Mouse (Mus musculus) forebrain, embryonic 10.5 days (tissue): ENCODE measurements around the gene Lcn8. TPM values are rescaled to one million over a fixed set of nuclear protein-coding genes. Genes with fewer than 3 reads are reported as not detected.

Experiments
- DNase-seq: peaks from one replicate; pipeline ENCODE4 v3.0.0-alpha.2; 2017; ENCODE audit warnings: low spot score; ENCODE audit errors: extremely low spot score
- H3K27ac ChIP-seq: fragments of 300-500 bp; sonication (generic); 2 replicates; pipeline ENCODE4 v1.5.1; 2016; ENCODE audit warnings: mild to moderate bottlenecking
- H3K27me3 ChIP-seq: fragments of 300-500 bp; sonication (generic); 2 replicates; pipeline ENCODE4 v1.6.1; 2016; ENCODE audit warnings: mild to moderate bottlenecking; ENCODE audit not compliant: poor library complexity, severe bottlenecking
- H3K36me3 ChIP-seq: fragments of 300-500 bp; sonication (generic); replicated peaks from 2 replicates; pipeline ENCODE4 v1.6.1; 2016; ENCODE audit warnings: mild to moderate bottlenecking, moderate library complexity
- H3K4me1 ChIP-seq: fragments of 300-500 bp; sonication (generic); 2 replicates; pipeline ENCODE4 v1.6.1; 2016
- H3K4me3 ChIP-seq: fragments of 300-500 bp; sonication (generic); 2 replicates; pipeline ENCODE4 v1.5.1; 2016; ENCODE audit warnings: mild to moderate bottlenecking, moderate library complexity
- H3K9me3 ChIP-seq: fragments of 300-500 bp; sonication (generic); 2 replicates; pipeline ENCODE4 v1.6.1; 2016; ENCODE audit warnings: mild to moderate bottlenecking, moderate library complexity
- WGBS: fragments of 180-500 bp; shearing (Covaris S2); methylation state at CpG from one replicate; pipeline ENCODE4 v1.1.7; 2016; 5-methylcytosine and 5-hydroxymethylcytosine counted together
- polyA plus RNA-seq: library from polyadenylated mRNA; unstranded; fragments of >200 nt; fragmentation: Nextera tagmentation; extraction: Ambion mirVana; gene quantifications from 2 replicates; pipeline ENCODE4 v1.2.1, GENCODE M21; 2016

Gene Lcn8
- polyA plus RNA-seq, 1 experiment from 2014 or later: not detected

- Histone ChIP-seq H3K36me3 (no peaks in the 10 kb centered on the region), H3K4me1 (no peaks in the 10 kb centered on the region), H3K9me3 (no peaks in the 10 kb centered on the region), H3K27me3 (no peaks in the 10 kb centered on the region), H3K4me3 (no peak overlapping the region), H3K27ac (no peak overlapping the region)
- no peak for DNase-seq
- 38% methylated on average over 1 of the region's 1 CpGs for WGBS
Measured at GRCm38 (mm10) chr2:25634046-25634445, 18.9 kb upstream of the Lcn8 start.

DNA sequence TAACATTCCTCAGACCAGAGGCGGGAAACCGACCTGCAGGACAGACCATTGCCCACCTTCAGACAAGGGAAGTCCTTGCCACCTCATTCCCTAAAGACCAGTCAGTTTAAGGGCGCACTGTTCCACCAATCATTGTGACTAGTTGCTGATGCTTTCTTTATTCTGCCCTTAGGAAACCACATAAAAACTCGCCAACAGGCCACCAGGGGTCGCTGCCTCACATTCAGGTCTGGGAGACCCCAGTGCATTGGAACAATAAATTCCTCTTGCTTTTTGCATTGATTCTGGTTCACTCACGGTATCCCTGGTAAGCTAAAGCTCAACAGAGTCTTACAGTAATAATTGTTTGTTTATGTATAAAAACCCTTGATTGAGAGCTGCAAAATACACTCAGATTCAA, 13.0 kb upstream of the Lcn8 start:
- H3K4me1 ChIP-seq: no peaks in the 10 kb centered on the region
- no peak overlapping the region for H3K4me3 ChIP-seq
- no peaks in the 10 kb centered on the region for H3K36me3 ChIP-seq
- H3K9me3 ChIP-seq: no peaks in the 10 kb centered on the region
- no peaks in the 10 kb centered on the region for H3K27me3 ChIP-seq
- 16% methylated on average over 6 of the region's 6 CpGs for WGBS
- peak; percentile 47 for DNase-seq
- no peak overlapping the region for H3K27ac ChIP-seq

DNA sequence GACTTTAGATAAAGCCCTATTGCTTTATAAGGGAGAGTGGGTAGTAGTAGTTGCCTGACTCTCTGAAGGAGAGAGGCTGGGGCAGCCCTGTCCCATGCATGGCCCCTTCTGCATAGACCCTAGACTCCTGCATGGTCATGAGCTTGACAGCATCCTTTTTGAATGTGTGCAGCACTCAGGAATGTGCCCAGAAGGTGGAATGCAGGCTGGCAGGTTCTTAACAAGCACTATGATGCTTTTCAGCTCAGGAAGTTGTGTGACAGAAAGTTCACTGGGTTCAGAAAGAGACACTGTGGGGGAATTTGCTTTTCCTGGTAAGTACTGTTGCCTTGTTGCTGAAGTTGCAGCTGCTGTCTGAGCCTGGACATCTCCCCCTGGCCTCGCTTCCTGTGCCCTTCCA, 1.6 kb downstream of the Lcn8 start:
- no peaks in the 10 kb centered on the region for H3K4me1 ChIP-seq
- H3K27me3 ChIP-seq: no peaks in the 10 kb centered on the region
- WGBS: 74% methylated on average over 1 of the region's 1 CpGs
- no peak overlapping the region for H3K27ac ChIP-seq
- no peak for DNase-seq
- H3K4me3 ChIP-seq: no peak overlapping the region
- no peaks in the 10 kb centered on the region for H3K9me3 ChIP-seq
- H3K36me3 ChIP-seq: no peaks in the 10 kb centered on the region

DNA sequence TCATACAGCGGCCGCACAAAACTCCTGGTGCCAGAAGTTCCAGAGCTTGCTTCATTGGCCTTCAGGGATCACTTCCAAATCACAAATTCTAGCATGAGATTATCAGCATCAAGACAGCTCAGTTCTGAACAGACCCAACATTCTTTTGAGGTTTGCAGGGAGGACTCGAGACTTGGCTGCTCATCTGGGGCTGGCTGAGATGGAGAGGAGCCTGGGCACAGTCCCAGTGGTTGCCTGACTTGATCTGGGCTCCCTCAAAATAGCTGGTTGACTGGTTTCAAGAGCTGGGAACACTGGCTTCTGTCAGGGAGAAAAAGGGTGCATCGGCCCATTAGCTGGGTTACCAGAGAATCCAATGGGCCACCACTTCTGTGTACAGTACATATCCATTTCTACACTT, 3.8 kb downstream of the Lcn8 start:
- WGBS: 80% methylated on average over 4 of the region's 4 CpGs
- Histone ChIP-seq H3K4me3 (no peak overlapping the region), H3K36me3 (no peaks in the 10 kb centered on the region), H3K9me3 (no peaks in the 10 kb centered on the region), H3K4me1 (no peaks in the 10 kb centered on the region), H3K27me3 (no peaks in the 10 kb centered on the region), H3K27ac (no peak overlapping the region)
- no peak for DNase-seq

DNA sequence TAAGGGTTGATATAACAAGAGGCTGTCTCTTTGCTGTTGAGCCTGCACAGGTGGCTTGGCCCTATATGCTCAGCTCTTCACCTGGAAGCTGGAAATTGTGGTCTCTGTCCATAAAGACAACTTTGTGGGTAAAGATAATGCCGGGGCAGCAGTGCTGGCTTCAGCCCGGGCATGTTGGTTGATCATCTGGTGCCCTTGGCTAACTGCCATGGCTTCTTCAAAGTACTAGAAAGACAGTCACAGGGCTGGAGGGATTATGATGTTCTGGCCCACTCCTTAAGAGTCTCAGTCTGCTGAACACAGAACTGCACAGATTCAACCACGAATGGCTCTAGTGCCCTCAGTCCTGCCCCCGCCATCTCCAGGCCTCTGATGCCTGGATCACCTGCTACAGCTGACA, 4.3 kb downstream of the Lcn8 start:
- no peaks in the 10 kb centered on the region for H3K9me3 ChIP-seq
- H3K4me1 ChIP-seq: no peaks in the 10 kb centered on the region
- no peak overlapping the region for H3K27ac ChIP-seq
- DNase-seq: no peak
- 91% methylated on average over 4 of the region's 4 CpGs for WGBS
- no peak overlapping the region for H3K4me3 ChIP-seq
- H3K27me3 ChIP-seq: no peaks in the 10 kb centered on the region
- no peaks in the 10 kb centered on the region for H3K36me3 ChIP-seq

GRCm38 (mm10) chr2:25657652-25658051, 4.7 kb downstream of the Lcn8 start, which contains the start of gene Lcn5:
TSS of gene Lcn5 (plus strand) at chr2:25657952.
- Histone ChIP-seq H3K4me3 (no peak within 1 kb of the TSS), H3K36me3 (no peaks in the 10 kb centered on the region), H3K9me3 (no peaks in the 10 kb centered on the region), H3K27me3 (no peaks in the 10 kb centered on the region), H3K4me1 (no peaks in the 10 kb centered on the region), H3K27ac (no peak within 1 kb of the TSS)
- no peak for DNase-seq

DNA sequence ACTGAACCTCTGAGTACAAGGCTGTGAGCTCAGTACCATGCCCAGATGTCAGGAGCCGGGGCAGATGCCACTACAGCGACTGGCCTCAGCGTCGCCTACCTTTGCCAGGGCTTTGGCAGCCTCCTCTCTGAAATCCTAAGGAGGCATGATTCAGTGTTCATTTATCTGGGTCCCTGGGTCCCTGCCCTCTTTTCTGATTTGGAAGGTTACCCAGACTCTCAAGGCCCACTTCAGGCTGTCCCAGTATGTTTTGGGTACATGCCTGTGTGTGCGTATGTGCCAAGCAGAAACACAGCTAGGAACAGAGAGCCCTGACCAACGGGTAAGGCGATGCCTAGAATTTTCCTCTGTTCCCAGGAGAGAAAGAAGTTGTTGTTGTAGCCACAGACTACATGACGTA, 7.4 kb downstream of the Lcn8 start:
- Histone ChIP-seq H3K36me3 (no peaks in the 10 kb centered on the region), H3K27me3 (no peaks in the 10 kb centered on the region), H3K9me3 (no peaks in the 10 kb centered on the region), H3K27ac (no peak overlapping the region), H3K4me3 (no peak overlapping the region), H3K4me1 (no peaks in the 10 kb centered on the region)
- WGBS: 91% methylated on average over 8 of the region's 8 CpGs
- DNase-seq: no peak

GRCm38 (mm10) chr2:25661245-25661970, 8.5 kb downstream of the Lcn8 start:
- Histone ChIP-seq H3K27me3 (no peaks in the 10 kb centered on the region), H3K36me3 (no peaks in the 10 kb centered on the region), H3K4me3 (no peak overlapping the region), H3K27ac (no peak overlapping the region), H3K9me3 (no peaks in the 10 kb centered on the region), H3K4me1 (no peaks in the 10 kb centered on the region)
- 92% methylated on average over 6 of the region's 6 CpGs for WGBS
- no peak for DNase-seq

- Histone ChIP-seq H3K4me3 (no peak overlapping the region), H3K4me1 (no peaks in the 10 kb centered on the region), H3K36me3 (no peaks in the 10 kb centered on the region), H3K27me3 (no peaks in the 10 kb centered on the region), H3K27ac (no peak overlapping the region), H3K9me3 (no peaks in the 10 kb centered on the region)
- 70% methylated on average over 1 of the region's 1 CpGs for WGBS
- peak; percentile 39 for DNase-seq
Measured at GRCm38 (mm10) chr2:25663511-25663910, 10.6 kb downstream of the Lcn8 start.

DNA sequence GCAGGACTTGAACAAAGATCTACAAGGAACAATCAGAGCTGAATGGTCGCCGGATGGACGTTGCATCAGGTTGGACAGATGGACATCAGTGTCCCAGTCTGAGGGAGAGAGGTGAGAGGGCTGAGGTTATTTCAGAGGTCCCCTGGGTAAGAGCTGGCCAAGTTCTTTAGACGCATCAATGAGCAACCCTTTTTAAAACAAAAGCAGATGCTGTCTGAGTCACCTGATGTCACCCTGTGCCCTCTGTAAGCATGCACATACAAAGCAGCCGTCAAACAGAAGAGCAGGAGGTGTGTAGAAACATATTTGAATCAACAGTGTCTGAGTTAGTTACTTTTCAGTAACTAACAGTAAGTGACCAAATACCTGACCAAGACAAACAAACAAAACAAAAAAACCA, 11.2 kb downstream of the Lcn8 start:
- Histone ChIP-seq H3K4me1 (no peaks in the 10 kb centered on the region), H3K36me3 (no peaks in the 10 kb centered on the region), H3K4me3 (no peak overlapping the region), H3K27ac (no peak overlapping the region), H3K27me3 (no peaks in the 10 kb centered on the region), H3K9me3 (no peaks in the 10 kb centered on the region)
- no peak for DNase-seq
- WGBS: 84% methylated on average over 5 of the region's 5 CpGs

GRCm38 (mm10) chr2:25666516-25666915, 13.6 kb downstream of the Lcn8 start:
- DNase-seq: no peak
- no peak overlapping the region for H3K4me3 ChIP-seq
- WGBS: 76% methylated on average over 1 of the region's 1 CpGs
- H3K27me3 ChIP-seq: no peaks in the 10 kb centered on the region
- no peaks in the 10 kb centered on the region for H3K9me3 ChIP-seq
- no peak overlapping the region for H3K27ac ChIP-seq
- no peaks in the 10 kb centered on the region for H3K4me1 ChIP-seq
- no peaks in the 10 kb centered on the region for H3K36me3 ChIP-seq

DNA sequence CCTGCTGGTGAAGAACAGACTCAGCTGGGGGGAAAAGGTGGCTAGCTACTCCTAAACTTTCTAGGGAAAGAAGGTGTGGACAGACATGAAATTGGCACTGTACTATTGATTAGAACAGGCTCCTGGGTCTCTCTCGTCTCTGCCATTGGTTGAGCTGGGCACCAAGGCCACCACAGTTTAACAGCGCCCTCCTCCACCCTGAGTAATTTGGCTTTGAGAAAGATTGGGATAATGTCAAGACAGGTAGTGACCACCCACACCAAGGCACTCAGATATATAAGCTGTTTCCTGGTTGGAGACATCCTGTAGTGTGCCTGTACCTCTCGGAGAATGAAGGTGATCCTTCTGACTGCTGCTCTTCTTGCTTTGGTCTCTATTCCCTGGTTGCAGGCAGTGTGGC, 23.6 kb downstream of the Lcn8 start, which contains the start of gene Lcn6:
Gene Lcn6 (plus strand): TSS at position 301 of the 400 bp plus-strand sequence.
- no peak for DNase-seq
- WGBS: 91% methylated on average over 3 of the region's 3 CpGs
- Histone ChIP-seq H3K36me3 (no peaks in the 10 kb centered on the region), H3K4me3 (no peak within 1 kb of the TSS), H3K4me1 (no peaks in the 10 kb centered on the region), H3K9me3 (no peaks in the 10 kb centered on the region), H3K27ac (no peak within 1 kb of the TSS), H3K27me3 (no peaks in the 10 kb centered on the region)

GRCm38 (mm10) chr2:25679559-25679958, 26.6 kb downstream of the Lcn8 start:
- Histone ChIP-seq H3K27me3 (no peaks in the 10 kb centered on the region), H3K9me3 (no peaks in the 10 kb centered on the region), H3K27ac (no peak overlapping the region), H3K4me3 (no peak overlapping the region), H3K4me1 (no peaks in the 10 kb centered on the region), H3K36me3 (no peaks in the 10 kb centered on the region)
- no peak for DNase-seq
- WGBS: 87% methylated on average over 6 of the region's 6 CpGs

- WGBS: 82% methylated on average over 2 of the region's 2 CpGs
- DNase-seq: no peak
- H3K27ac ChIP-seq: no peak within 1 kb of the TSS
Measured at GRCm38 (mm10) chr2:25682426-25682825, 29.5 kb downstream of the Lcn8 start, which contains the start of gene Lcn10. TSS of gene Lcn10 (plus strand) at chr2:25682726.

More at GRCm38 (mm10) chr2:25682426-25682825, 29.5 kb downstream of the Lcn8 start, which contains the start of gene Lcn10:
- Histone ChIP-seq H3K4me1 (no peaks in the 10 kb centered on the region), H3K9me3 (no peaks in the 10 kb centered on the region), H3K4me3 (no peak within 1 kb of the TSS), H3K36me3 (no peaks in the 10 kb centered on the region), H3K27me3 (no peaks in the 10 kb centered on the region)
